36 mouse cellular contexts compared by ENCODE assay signal in the genomic region with DNA sequence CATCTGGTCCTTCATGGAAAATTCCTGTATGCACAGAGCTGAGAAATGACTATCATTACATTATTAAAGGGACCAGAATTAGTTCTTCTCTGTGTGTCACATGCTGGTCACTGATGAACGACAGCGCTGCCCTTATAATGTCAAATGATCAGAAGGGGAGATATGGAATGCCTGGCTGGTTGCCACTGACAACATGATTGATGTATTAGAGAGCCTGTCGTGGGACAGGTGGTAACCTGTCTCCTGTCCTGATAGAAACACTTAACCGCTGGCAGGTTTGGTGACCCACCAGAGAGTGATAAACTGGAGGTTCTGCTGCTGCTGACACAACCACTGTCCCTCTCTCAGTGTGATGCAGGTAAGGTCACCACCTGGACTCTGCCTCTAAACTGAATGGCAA. TPM values are rescaled to one million over a fixed set of nuclear protein-coding genes. Genes with fewer than 3 reads are reported as not detected.
"Had no signal": no experiment of that assay in that cellular context is flagged by ENCODE, and none has a peak within 500 bp of the region (broad histone marks: within the 10 kb centered on the region; RNA-seq: fewer than 3 reads in every experiment).

No protein-coding gene starts in this region.

- ATAC-seq: liver, embryonic 12.5 days; liver, postnatal 0 days; lung, postnatal 0 days; midbrain, embryonic 13.5 days; midbrain, embryonic 15.5 days; midbrain, embryonic 16.5 days had no signal

- H3K27me3 ChIP-seq: limb, embryonic 12.5 days; limb, embryonic 13.5 days; limb, embryonic 15.5 days; liver, embryonic 12.5 days; liver, embryonic 13.5 days; liver, embryonic 15.5 days; lung, embryonic 15.5 days; midbrain, embryonic 13.5 days; midbrain, embryonic 15.5 days; neural tube, embryonic 12.5 days had no signal

- H3K36me3 ChIP-seq: limb, embryonic 10.5 days; limb, embryonic 12.5 days; limb, embryonic 13.5 days; limb, embryonic 15.5 days; liver, embryonic 12.5 days; liver, embryonic 13.5 days; liver, embryonic 15.5 days; lung, embryonic 15.5 days; midbrain, embryonic 10.5 days; midbrain, embryonic 12.5 days; midbrain, embryonic 13.5 days; midbrain, embryonic 15.5 days; neural tube, embryonic 12.5 days had no signal

- DNase-seq: left cerebral cortex, postnatal 4 days; liver; liver, embryonic 13.5 days; liver, postnatal 0 days; lung, adult 18-20 months; lung, embryonic 14.5 days; lung, postnatal 10 days; lung, postnatal 14 days; lung, postnatal 36 days; lung, postnatal 4 days; midbrain, embryonic 14.5 days had no signal

- H3K9me3 ChIP-seq: limb, embryonic 10.5 days; limb, embryonic 12.5 days; limb, embryonic 13.5 days; limb, embryonic 15.5 days; liver, embryonic 12.5 days; liver, embryonic 13.5 days; liver, embryonic 15.5 days; lung, embryonic 15.5 days; midbrain, embryonic 10.5 days; midbrain, embryonic 12.5 days; midbrain, embryonic 13.5 days; neural tube, embryonic 12.5 days had no signal

- H3K27ac ChIP-seq: limb, embryonic 10.5 days; limb, embryonic 12.5 days; limb, embryonic 13.5 days; limb, embryonic 15.5 days; liver, embryonic 12.5 days; liver, embryonic 13.5 days; liver, embryonic 14.5 days; liver, embryonic 15.5 days; lung, embryonic 15.5 days; macrophage; midbrain, embryonic 10.5 days; midbrain, embryonic 12.5 days; midbrain, embryonic 13.5 days; midbrain, embryonic 15.5 days; neural tube, embryonic 12.5 days had no signal

- H3K4me1 ChIP-seq: liver, embryonic 12.5 days; liver, embryonic 13.5 days; lung, embryonic 15.5 days; midbrain, embryonic 12.5 days; midbrain, embryonic 15.5 days; neural tube, embryonic 12.5 days had no signal

- H3K4me3 ChIP-seq: limb, embryonic 10.5 days; limb, embryonic 12.5 days; limb, embryonic 13.5 days; limb, embryonic 15.5 days; liver, embryonic 12.5 days; liver, embryonic 13.5 days; liver, embryonic 15.5 days; lung, embryonic 15.5 days; megakaryocyte, embryonic 14.5 days; midbrain, embryonic 10.5 days; midbrain, embryonic 12.5 days; midbrain, embryonic 13.5 days; midbrain, embryonic 15.5 days; myocyte; neural tube, embryonic 12.5 days had no signal

- H3K4me2 ChIP-seq: limb, embryonic 12.5 days; limb, embryonic 13.5 days; limb, embryonic 15.5 days; liver, embryonic 11.5 days; liver, embryonic 12.5 days; liver, embryonic 13.5 days; liver, embryonic 15.5 days; lung, embryonic 14.5 days; lung, embryonic 15.5 days; midbrain, embryonic 11.5 days; midbrain, embryonic 12.5 days; midbrain, embryonic 13.5 days; midbrain, embryonic 15.5 days; neural tube, embryonic 12.5 days had no signal

- H3K9ac ChIP-seq: limb, embryonic 12.5 days; limb, embryonic 13.5 days; limb, embryonic 15.5 days; liver, embryonic 12.5 days; liver, embryonic 13.5 days; liver, embryonic 14.5 days; liver, embryonic 15.5 days; liver, postnatal 0 days; lung, embryonic 14.5 days; lung, embryonic 15.5 days; midbrain, embryonic 12.5 days; midbrain, embryonic 13.5 days; midbrain, embryonic 15.5 days; neural tube, embryonic 12.5 days had no signal

RNA-seq across cellular contexts. Expression of a gene that starts 40.1 kb away (rescaled TPM):
- polyA plus RNA-seq: limb, embryonic 10.5 days; limb, embryonic 11.5 days; limb, embryonic 12.5 days; limb, embryonic 13.5 days; limb, embryonic 14.5 days; limb, embryonic 15.5 days; liver, adult 2 months; liver, embryonic 11.5 days; liver, embryonic 12.5 days; liver, embryonic 13.5 days; liver, embryonic 14.5 days; liver, embryonic 15.5 days; liver, embryonic 16.5 days; liver, postnatal 0 days; lung, embryonic 14.5 days; lung, embryonic 15.5 days; lung, embryonic 16.5 days; lung, postnatal 0 days; macrophage; midbrain, embryonic 10.5 days; midbrain, embryonic 12.5 days; myocyte had no signal
